8 mouse cellular contexts compared by ENCODE assay signal in the genomic region with DNA sequence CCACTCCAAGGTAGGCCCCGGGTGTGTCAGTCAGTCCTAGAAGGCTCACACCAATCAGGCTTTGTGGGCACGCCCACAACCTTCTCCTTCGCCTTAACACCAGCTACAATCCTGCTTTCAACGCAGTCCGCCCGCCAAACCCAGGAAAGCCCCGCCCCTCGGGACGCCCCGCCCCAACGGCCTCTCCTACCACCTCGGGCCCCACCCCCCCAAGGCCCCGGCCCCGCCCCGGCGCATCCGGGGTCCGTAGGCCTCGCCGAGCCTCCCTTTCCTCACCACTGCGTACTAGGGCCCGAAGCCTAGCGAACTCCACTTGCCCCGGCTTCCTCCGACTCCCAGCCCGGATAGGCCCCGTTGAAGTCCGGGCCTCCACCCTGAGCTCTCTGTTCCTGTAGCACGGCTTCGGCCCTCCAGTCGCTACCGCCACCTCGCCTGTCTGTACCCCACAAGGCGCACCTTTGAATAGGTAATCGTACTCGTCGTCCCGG. TPM values are rescaled to one million over a fixed set of nuclear protein-coding genes. Genes with fewer than 3 reads are reported as not detected.
A peak's percentile ranks its signal among the peaks of the same experiment; 100 is the strongest.
DNase-seq lines count a peak whose midpoint lies in the region; ATAC-seq lines count a peak whose summit lies in the region.

No protein-coding gene starts in this region.

- peak overlapping the region; percentile 77 for H3K4me2 ChIP-seq in intestine, embryonic 16.5 days (ENCODE audit: low read depth, low read length)

- H3K36me3 ChIP-seq in intestine, embryonic 16.5 days (ENCODE audit: control insufficient read depth, insufficient read depth, low read length) = no peaks in the 10 kb centered on the region

- WGBS in intestine, embryonic 16.5 days = 1% methylated on average over 38 of the region's 38 CpGs

- peaks cover 36% of the 10 kb centered on the region for H3K4me1 ChIP-seq in intestine, embryonic 16.5 days (ENCODE audit: control insufficient read depth, insufficient read depth, low read length)

- H3K9me3 ChIP-seq in intestine, embryonic 16.5 days (ENCODE audit: control insufficient read depth, low read length) = no peaks in the 10 kb centered on the region

- intact Hi-C loops in gastrocnemius, postnatal 36 days (cut with DNase I) = no loop called here
- intact Hi-C loops in left cerebral cortex, postnatal 25 days (cut with DNase I) = loop anchor here (2.0 kb wide), 1 partner anchor 19 kb away; no protein-coding TSS in a partner anchor

- peak overlapping the region; percentile 97 for H3K9ac ChIP-seq in intestine, embryonic 16.5 days (ENCODE audit: low read depth, low read length)

- no peaks in the 10 kb centered on the region for H3K27me3 ChIP-seq in intestine, embryonic 16.5 days (replicated peaks; ENCODE audit: control insufficient read depth, insufficient read depth, low read length)

- peak; percentile 91 for ATAC-seq in intestine, embryonic 16.5 days

- peak overlapping the region; percentile 83 for H3K4me3 ChIP-seq in intestine, embryonic 16.5 days (ENCODE audit: low read length)

- peak; percentile 98 for DNase-seq in adrenal gland, adult 2 months
- peak; percentile 83 for DNase-seq in embryo, embryonic 11.5 days (ENCODE audit: low read depth, low spot score)
- DNase-seq in gastrocnemius, postnatal 36 days = peak; percentile 93 to 95
- peak; percentile 84 to 91 for DNase-seq in left cerebral cortex, postnatal 25 days (ENCODE audit: low spot score in 2 of 2)
- DNase-seq in mesoderm, embryonic 11.5 days (ENCODE audit: low read depth, low spot score) = peak; percentile 89
- peak; percentile 85 for DNase-seq in right cerebral cortex, postnatal 25 days
- DNase-seq in urinary bladder, postnatal 36 days (ENCODE audit: low spot score in 2 of 2) = peak; percentile 93 to 97

- H3K27ac ChIP-seq in intestine, embryonic 16.5 days (ENCODE audit: low read length) = peak overlapping the region; percentile 100

RNA-seq across cellular contexts. Expression of gene Rab11b, which starts 0.5 kb away (rescaled TPM):
- 100 to 1,000 TPM; 247 to 267 TPM for total RNA-seq in adrenal gland, adult 2 months (2021)
- 522 and 543 TPM in 2 replicates for polyA plus RNA-seq in adrenal gland, adult 2 months (2012; rRNA removed)
- 100 to 1,000 TPM; 120 to 147 TPM for total RNA-seq in gastrocnemius, postnatal 36 days (2021)
- polyA plus RNA-seq in intestine, embryonic 16.5 days (2015; fragmentation: Nextera tagmentation; extraction: Ambion mirVana) = 193 and 220 TPM in 2 replicates
- 100 to 1,000 TPM; 328 to 343 TPM for total RNA-seq in left cerebral cortex, postnatal 25 days (2021)

RNA-seq across cellular contexts. Expression of gene Angptl4, which starts 21.8 kb away (rescaled TPM):
- total RNA-seq in adrenal gland, adult 2 months (2021) = 100 to 1,000 TPM in 1 of 2 experiments, 10 to 100 TPM in 1; 44.5 to 100 TPM
- polyA plus RNA-seq in adrenal gland, adult 2 months (2012; rRNA removed) = 131 and 261 TPM in 2 replicates
- 10 to 100 TPM in 1 of 2 experiments, 1 to 10 TPM in 1; 8.0 to 11.7 TPM for total RNA-seq in gastrocnemius, postnatal 36 days (2021)
- polyA plus RNA-seq in intestine, embryonic 16.5 days (2015; fragmentation: Nextera tagmentation; extraction: Ambion mirVana) = 22.4 and 24.5 TPM in 2 replicates
- 1 to 10 TPM; 3.9 to 4.1 TPM for total RNA-seq in left cerebral cortex, postnatal 25 days (2021)

RNA-seq across cellular contexts. Expression of gene March2, which starts 41.3 kb away (rescaled TPM):
- 100 to 1,000 TPM; 112 to 117 TPM for total RNA-seq in adrenal gland, adult 2 months (2021)
- 150 and 170 TPM in 2 replicates for polyA plus RNA-seq in adrenal gland, adult 2 months (2012; rRNA removed)
- total RNA-seq in gastrocnemius, postnatal 36 days (2021) = 10 to 100 TPM; 83.8 to 92.6 TPM
- polyA plus RNA-seq in intestine, embryonic 16.5 days (2015; fragmentation: Nextera tagmentation; extraction: Ambion mirVana) = 50.4 and 54.7 TPM in 2 replicates
- total RNA-seq in left cerebral cortex, postnatal 25 days (2021) = 10 to 100 TPM; 86.1 to 87.2 TPM

RNA-seq across cellular contexts. Expression of gene Kank3, which starts 50.5 kb away (rescaled TPM):
- 10 to 100 TPM; 55.9 to 66.2 TPM for total RNA-seq in adrenal gland, adult 2 months (2021)
- polyA plus RNA-seq in adrenal gland, adult 2 months (2012; rRNA removed) = 164 and 195 TPM in 2 replicates
- total RNA-seq in gastrocnemius, postnatal 36 days (2021) = 10 to 100 TPM; 15.3 to 22.5 TPM
- polyA plus RNA-seq in intestine, embryonic 16.5 days (2015; fragmentation: Nextera tagmentation; extraction: Ambion mirVana) = 22.7 and 23.5 TPM in 2 replicates
- 10 to 100 TPM; 37.0 to 39.7 TPM for total RNA-seq in left cerebral cortex, postnatal 25 days (2021)

Comparison
In these comparisons a context has a peak if more than half of its experiments do, and no peak if none do; other contexts are left out.
1. Peak in every context shown above with its lines: DNase-seq, ATAC-seq, H3K4me3 ChIP-seq and H3K27ac ChIP-seq.